Mouse (Mus musculus) liver, embryonic 11.5 days (tissue): ENCODE results near the gene Ccdc185. TPM values are rescaled to one million over a fixed set of nuclear protein-coding genes. Genes with fewer than 3 reads are reported as not detected.

Source experiments
- ATAC-seq: fragments of 200-750 bp; cut with Nextera tagmentation; replicated peaks from 2 replicates; pipeline ENCODE4 v1.8.0; 2017; ENCODE audit warnings: moderate number of reproducible peaks, mild to moderate bottlenecking, moderate TSS enrichment, moderate library complexity; ENCODE audit not compliant: low FRiP score
- DNase-seq: peaks from one replicate; pipeline ENCODE4 v3.0.0-alpha.2; 2017; ENCODE audit warnings: low spot score
- H3K27ac ChIP-seq: fragments of 300-500 bp; sonication (generic); 2 replicates; pipeline ENCODE4 v1.5.1; 2014; ENCODE audit warnings: mild to moderate bottlenecking, low read depth, low read length, control low read depth
- H3K27me3 ChIP-seq: fragments of 300-500 bp; sonication (generic); replicated peaks from 2 replicates; pipeline ENCODE4 v1.6.1; 2014; ENCODE audit warnings: low read length, mixed read lengths; ENCODE audit not compliant: control insufficient read depth, insufficient read depth
- H3K36me3 ChIP-seq: fragments of 300-500 bp; sonication (generic); 2 replicates; pipeline ENCODE4 v1.6.1; 2014; ENCODE audit warnings: mild to moderate bottlenecking, low read length, moderate library complexity, mixed read lengths; ENCODE audit not compliant: control insufficient read depth, insufficient read depth
- H3K4me1 ChIP-seq: fragments of 300-500 bp; sonication (generic); replicated peaks from 2 replicates; pipeline ENCODE4 v1.6.1; 2014; ENCODE audit warnings: low read length, mixed read lengths; ENCODE audit not compliant: control insufficient read depth, insufficient read depth
- H3K4me2 ChIP-seq: fragments of 300-500 bp; sonication (generic); 2 replicates; pipeline ENCODE4 v1.6.1; 2014; ENCODE audit warnings: mild to moderate bottlenecking, control low read depth, moderate library complexity
- H3K4me3 ChIP-seq: fragments of 300-500 bp; sonication (generic); 2 replicates; pipeline ENCODE4 v1.5.1; 2014; ENCODE audit warnings: low read depth, low read length, control low read depth
- H3K9ac ChIP-seq: fragments of 300-500 bp; sonication (generic); 2 replicates; pipeline ENCODE4 v1.6.1; 2014; ENCODE audit warnings: low read depth, low read length, control low read depth
- H3K9me3 ChIP-seq: fragments of 300-500 bp; sonication (generic); 2 replicates; pipeline ENCODE4 v1.6.1; 2016; ENCODE audit warnings: low read length, inconsistent platforms, mixed read lengths; ENCODE audit not compliant: control insufficient read depth
- WGBS: fragments of 180-500 bp; shearing (Covaris S2); extraction: QIAGEN DNeasy Blood & Tissue Kit; methylation state at CpG from one replicate; pipeline ENCODE4 v1.1.7; 2014; 5-methylcytosine and 5-hydroxymethylcytosine counted together
- polyA plus RNA-seq: library from polyadenylated mRNA; unstranded; fragments of >200 nt; fragmentation: Nextera tagmentation; extraction: Ambion mirVana; gene quantifications from 2 replicates; pipeline ENCODE4 v1.2.1, GENCODE M21; 2014

The Ccdc185 gene
- polyA plus RNA-seq: not detected in 2 replicates

- Histone ChIP-seq H3K36me3 (no peaks in the 10 kb centered on the region), H3K4me2 (no peak within 1 kb of the TSS), H3K27me3 (peaks cover 9% of the 10 kb centered on the region; the same call in 1 of the 2 replicates), H3K27ac (no peak within 1 kb of the TSS), H3K4me1 (no peaks in the 10 kb centered on the region), H3K9me3 (no peaks in the 10 kb centered on the region), H3K4me3 (no peak within 1 kb of the TSS), H3K9ac (no peak within 1 kb of the TSS)
- WGBS: 85% methylated on average over 9 of the region's 9 CpGs
- ATAC-seq (no peak), DNase-seq (no peak)
Observed at GRCm38 (mm10) chr1:182749080-182749479, at the start of gene Ccdc185. TSS of gene Ccdc185 (minus strand) at chr1:182749180.

GRCm38 (mm10) chr1:182797048-182797447 lies 48.1 kb upstream of the Ccdc185 start:
- H3K4me3 ChIP-seq: no peak overlapping the region
- H3K4me1 ChIP-seq: no peaks in the 10 kb centered on the region
- no peak overlapping the region for H3K27ac ChIP-seq
- DNase-seq: no peak
- 74% methylated on average over 14 of the region's 14 CpGs for WGBS
- no peaks in the 10 kb centered on the region for H3K27me3 ChIP-seq
- H3K36me3 ChIP-seq: no peaks in the 10 kb centered on the region
- ATAC-seq: no peak
- H3K4me2 ChIP-seq: no peak overlapping the region
- H3K9me3 ChIP-seq: no peaks in the 10 kb centered on the region
- H3K9ac ChIP-seq: no peak overlapping the region

GRCm38 (mm10) chr1:182794628-182795027 lies 45.6 kb upstream of the Ccdc185 start:
- H3K36me3 ChIP-seq: no peaks in the 10 kb centered on the region
- DNase-seq (no peak), ATAC-seq (no peak)
- no peaks in the 10 kb centered on the region for H3K4me1 ChIP-seq
- H3K4me2 ChIP-seq: no peak overlapping the region
- no peak overlapping the region for H3K4me3 ChIP-seq
- 81% methylated on average over 9 of the region's 9 CpGs for WGBS
- H3K9ac ChIP-seq: no peak overlapping the region
- H3K27me3 ChIP-seq: no peaks in the 10 kb centered on the region
- no peak overlapping the region for H3K27ac ChIP-seq
- no peaks in the 10 kb centered on the region for H3K9me3 ChIP-seq

GRCm38 (mm10) chr1:182794221-182794620 lies 45.2 kb upstream of the Ccdc185 start:
- no peaks in the 10 kb centered on the region for H3K27me3 ChIP-seq
- no peak overlapping the region for H3K4me3 ChIP-seq
- no peak overlapping the region for H3K4me2 ChIP-seq
- ATAC-seq (no peak), DNase-seq (no peak)
- H3K9ac ChIP-seq: no peak overlapping the region
- no peaks in the 10 kb centered on the region for H3K36me3 ChIP-seq
- 82% methylated on average over 10 of the region's 10 CpGs for WGBS
- no peaks in the 10 kb centered on the region for H3K4me1 ChIP-seq
- no peaks in the 10 kb centered on the region for H3K9me3 ChIP-seq
- H3K27ac ChIP-seq: no peak overlapping the region

GRCm38 (mm10) chr1:182792521-182793071 lies 43.6 kb upstream of the Ccdc185 start:
- Histone ChIP-seq H3K4me2 (no peak overlapping the region), H3K9ac (no peak overlapping the region), H3K9me3 (no peaks in the 10 kb centered on the region), H3K4me1 (no peaks in the 10 kb centered on the region), H3K36me3 (no peaks in the 10 kb centered on the region), H3K27ac (no peak overlapping the region), H3K27me3 (no peaks in the 10 kb centered on the region), H3K4me3 (no peak overlapping the region)
- peak; percentile 50 for DNase-seq
- WGBS: 16% methylated on average over 16 of the region's 16 CpGs
- ATAC-seq: no peak

GRCm38 (mm10) chr1:182788896-182789295 lies 39.9 kb upstream of the Ccdc185 start:
- Histone ChIP-seq H3K4me1 (no peaks in the 10 kb centered on the region), H3K9me3 (no peaks in the 10 kb centered on the region), H3K27ac (no peak overlapping the region), H3K4me2 (no peak overlapping the region), H3K27me3 (no peaks in the 10 kb centered on the region), H3K9ac (no peak overlapping the region), H3K4me3 (no peak overlapping the region), H3K36me3 (no peaks in the 10 kb centered on the region)
- WGBS: 65% methylated on average over 6 of the region's 6 CpGs
- no peak for DNase-seq
- ATAC-seq: no peak

- no peak overlapping the region for H3K27ac ChIP-seq
- ATAC-seq: no peak
- WGBS: 42% methylated on average over 7 of the region's 7 CpGs
- no peak for DNase-seq
- H3K4me2 ChIP-seq: no peak overlapping the region
- no peak overlapping the region for H3K4me3 ChIP-seq
- H3K9me3 ChIP-seq: no peaks in the 10 kb centered on the region
- H3K36me3 ChIP-seq: no peaks in the 10 kb centered on the region
- no peaks in the 10 kb centered on the region for H3K27me3 ChIP-seq
- no peak overlapping the region for H3K9ac ChIP-seq
- no peaks in the 10 kb centered on the region for H3K4me1 ChIP-seq
Observed at GRCm38 (mm10) chr1:182787030-182787429, 38.0 kb upstream of the Ccdc185 start.

GRCm38 (mm10) chr1:182785504-182785903 lies 36.5 kb upstream of the Ccdc185 start:
- Histone ChIP-seq H3K4me3 (no peak overlapping the region), H3K9me3 (no peaks in the 10 kb centered on the region), H3K27ac (no peak overlapping the region), H3K36me3 (no peaks in the 10 kb centered on the region), H3K27me3 (no peaks in the 10 kb centered on the region), H3K4me1 (0 out of 2 replicates have a peak, but pooled peaks cover 2% of the 10 kb centered on the region), H3K4me2 (no peak overlapping the region), H3K9ac (no peak overlapping the region)
- 83% methylated on average over 5 of the region's 5 CpGs for WGBS
- DNase-seq: no peak
- no peak for ATAC-seq

- H3K27ac ChIP-seq: no peak overlapping the region
- no peaks in the 10 kb centered on the region for H3K27me3 ChIP-seq
- no peak overlapping the region for H3K4me3 ChIP-seq
- H3K9ac ChIP-seq: no peak overlapping the region
- no peak for DNase-seq
- H3K9me3 ChIP-seq: no peaks in the 10 kb centered on the region
- H3K4me1 ChIP-seq: 0 out of 2 replicates have a peak, but pooled peaks cover 2% of the 10 kb centered on the region
- H3K4me2 ChIP-seq: no peak overlapping the region
- 80% methylated on average over 3 of the region's 3 CpGs for WGBS
- ATAC-seq: no peak
- no peaks in the 10 kb centered on the region for H3K36me3 ChIP-seq
Observed at GRCm38 (mm10) chr1:182784784-182785183, 35.8 kb upstream of the Ccdc185 start.
